Mouse (Mus musculus): ENCODE data around the gene Ormdl3. TPM values are rescaled to one million over a fixed set of nuclear protein-coding genes. Genes with fewer than 3 reads are reported as not detected.

Gene Ormdl3
- polyA plus RNA-seq, 1 experiment from 2014 or later = 59.4 TPM

GRCm38 (mm10) chr11:98599291-98599690 is 12.1 kb upstream of the Ormdl3 start:
- H3K27me3 ChIP-seq = peaks cover 64% of the 10 kb centered on the region
- no peak overlapping the region for H3K9ac ChIP-seq
- no peaks in the 10 kb centered on the region for H3K36me3 ChIP-seq
- no peak overlapping the region for H3K4me2 ChIP-seq
- no peaks in the 10 kb centered on the region for H3K9me3 ChIP-seq (replicated peaks)
- 26% methylated on average over 18 of the region's 18 CpGs for WGBS
- no peak overlapping the region for H3K27ac ChIP-seq
- H3K4me3 ChIP-seq (replicated peaks) = no peak overlapping the region
- ATAC-seq (replicated peaks; ENCODE audit: low FRiP score) = no peak
- H3K4me1 ChIP-seq = peaks cover 18% of the 10 kb centered on the region

GRCm38 (mm10) chr11:98598851-98599290 is 11.7 kb upstream of the Ormdl3 start:
- Histone ChIP-seq H3K9ac (no peak overlapping the region), H3K27ac (no peak overlapping the region), H3K4me1 (peaks cover 18% of the 10 kb centered on the region), H3K27me3 (peaks cover 68% of the 10 kb centered on the region), H3K9me3 (replicated peaks) (no peaks in the 10 kb centered on the region), H3K4me3 (replicated peaks) (no peak overlapping the region), H3K36me3 (no peaks in the 10 kb centered on the region), H3K4me2 (no peak overlapping the region)
- no peak for ATAC-seq (replicated peaks; ENCODE audit: low FRiP score)
- 63% methylated on average over 18 of the region's 18 CpGs for WGBS

DNA sequence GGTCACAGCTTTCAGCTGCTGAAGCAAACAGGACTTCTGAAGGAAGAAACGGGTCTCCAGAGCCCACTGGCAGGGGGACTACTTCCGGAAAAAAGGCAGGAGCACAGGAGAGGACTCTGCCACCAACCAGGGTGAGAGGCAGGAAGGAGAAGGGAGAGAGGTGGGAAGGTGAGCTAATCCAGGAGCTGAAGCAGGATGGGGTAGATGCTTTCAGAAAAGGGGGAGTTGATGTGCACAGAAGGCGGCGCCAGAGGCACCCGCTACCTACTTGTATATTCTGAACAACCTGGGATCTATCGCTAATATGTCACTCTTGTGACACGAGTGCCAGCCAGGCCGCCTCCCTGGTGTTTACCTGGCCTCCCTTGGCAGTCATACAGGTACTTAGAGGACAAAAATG is 10.8 kb upstream of the Ormdl3 start, which contains the start of gene Lrrc3c:
Gene Lrrc3c (plus strand): TSS at position 301 of the 400 bp plus-strand sequence.
- H3K4me3 ChIP-seq (replicated peaks) = no peak within 1 kb of the TSS
- H3K4me1 ChIP-seq = peaks cover 18% of the 10 kb centered on the region
- H3K27ac ChIP-seq = no peak within 1 kb of the TSS
- no peak within 1 kb of the TSS for H3K9ac ChIP-seq
- peaks cover 68% of the 10 kb centered on the region for H3K27me3 ChIP-seq
- no peaks in the 10 kb centered on the region for H3K36me3 ChIP-seq
- 80% methylated on average over 8 of the region's 8 CpGs for WGBS
- no peak for ATAC-seq (replicated peaks; ENCODE audit: low FRiP score)
- no peak within 1 kb of the TSS for H3K4me2 ChIP-seq
- H3K9me3 ChIP-seq (replicated peaks) = no peaks in the 10 kb centered on the region

GRCm38 (mm10) chr11:98597363-98597762 is 10.2 kb upstream of the Ormdl3 start:
- Histone ChIP-seq H3K27me3 (peaks cover 72% of the 10 kb centered on the region), H3K4me2 (no peak overlapping the region), H3K9me3 (replicated peaks) (no peaks in the 10 kb centered on the region), H3K36me3 (no peaks in the 10 kb centered on the region), H3K4me1 (peaks cover 15% of the 10 kb centered on the region), H3K4me3 (replicated peaks) (no peak overlapping the region), H3K9ac (no peak overlapping the region), H3K27ac (no peak overlapping the region)
- WGBS = 40% methylated on average over 6 of the region's 6 CpGs
- ATAC-seq (replicated peaks; ENCODE audit: low FRiP score) = no peak

GRCm38 (mm10) chr11:98595955-98596354 is 8.8 kb upstream of the Ormdl3 start:
- WGBS = 82% methylated on average over 3 of the region's 3 CpGs

DNA sequence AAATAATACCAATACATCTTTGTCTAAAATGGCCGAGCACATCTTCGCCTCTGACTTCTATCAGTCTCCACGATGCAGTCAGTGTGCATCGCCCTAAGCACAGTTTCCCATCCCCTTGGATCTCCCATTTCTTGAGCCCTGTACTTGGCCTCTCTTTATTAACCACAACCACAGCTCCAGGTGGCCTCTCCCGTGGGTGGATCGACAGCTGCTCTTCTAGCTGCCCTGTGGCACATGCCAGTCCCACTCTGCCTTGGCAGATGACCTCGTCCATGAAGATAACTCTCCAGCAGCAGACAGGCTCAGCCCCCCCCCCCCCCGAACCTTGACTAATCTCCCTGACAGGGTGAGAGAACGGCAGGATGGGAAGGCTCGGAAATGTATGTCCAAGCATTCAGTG is 8.3 kb upstream of the Ormdl3 start:
- no peaks in the 10 kb centered on the region for H3K9me3 ChIP-seq (replicated peaks)
- no peak overlapping the region for H3K4me2 ChIP-seq
- 77% methylated on average over 10 of the region's 10 CpGs for WGBS
- H3K36me3 ChIP-seq = no peaks in the 10 kb centered on the region
- H3K27ac ChIP-seq = no peak overlapping the region
- H3K4me3 ChIP-seq (replicated peaks) = no peak overlapping the region
- no peak overlapping the region for H3K9ac ChIP-seq
- ATAC-seq (replicated peaks; ENCODE audit: low FRiP score) = no peak
- H3K4me1 ChIP-seq = peaks cover 14% of the 10 kb centered on the region
- peaks cover 71% of the 10 kb centered on the region for H3K27me3 ChIP-seq

More at GRCm38 (mm10) chr11:98595955-98596354, 8.8 kb upstream of the Ormdl3 start:
- Histone ChIP-seq H3K4me1 (peaks cover 11% of the 10 kb centered on the region), H3K27ac (no peak overlapping the region), H3K27me3 (peaks cover 74% of the 10 kb centered on the region), H3K9me3 (replicated peaks) (no peaks in the 10 kb centered on the region), H3K4me3 (replicated peaks) (no peak overlapping the region), H3K9ac (no peak overlapping the region), H3K36me3 (no peaks in the 10 kb centered on the region), H3K4me2 (no peak overlapping the region)
- no peak for ATAC-seq (replicated peaks; ENCODE audit: low FRiP score)

- no peak for ATAC-seq (replicated peaks; ENCODE audit: low FRiP score)
- Histone ChIP-seq H3K36me3 (no peaks in the 10 kb centered on the region), H3K4me3 (replicated peaks) (no peak overlapping the region), H3K9ac (no peak overlapping the region), H3K27ac (no peak overlapping the region), H3K4me1 (peaks cover 14% of the 10 kb centered on the region), H3K27me3 (peaks cover 67% of the 10 kb centered on the region), H3K4me2 (no peak overlapping the region), H3K9me3 (replicated peaks) (no peaks in the 10 kb centered on the region)
- WGBS = 72% methylated on average over 6 of the region's 6 CpGs
Measured at GRCm38 (mm10) chr11:98595021-98595420, 7.9 kb upstream of the Ormdl3 start.

GRCm38 (mm10) chr11:98590548-98591445 is 3.6 kb upstream of the Ormdl3 start:
- ATAC-seq (replicated peaks; ENCODE audit: low FRiP score) = no peak
- no peak overlapping the region for H3K4me3 ChIP-seq (replicated peaks)

GRCm38 (mm10) chr11:98589306-98589705 is 2.1 kb upstream of the Ormdl3 start:
- no peak for ATAC-seq (replicated peaks; ENCODE audit: low FRiP score)
- Histone ChIP-seq H3K4me1 (peaks cover 51% of the 10 kb centered on the region), H3K4me2 (no peak overlapping the region), H3K9me3 (replicated peaks) (no peaks in the 10 kb centered on the region), H3K27ac (peak overlapping the region; percentile 86; the same call in 1 of the 2 replicates), H3K9ac (no peak overlapping the region), H3K36me3 (no peaks in the 10 kb centered on the region), H3K27me3 (peaks cover 30% of the 10 kb centered on the region), H3K4me3 (replicated peaks) (no peak overlapping the region)
- WGBS = 79% methylated on average over 8 of the region's 8 CpGs

More at GRCm38 (mm10) chr11:98590548-98591445, 3.6 kb upstream of the Ormdl3 start:
- Histone ChIP-seq H3K27me3 (peaks cover 39% of the 10 kb centered on the region), H3K36me3 (no peaks in the 10 kb centered on the region), H3K4me2 (no peak overlapping the region), H3K9ac (no peak overlapping the region), H3K4me1 (peaks cover 38% of the 10 kb centered on the region), H3K9me3 (replicated peaks) (no peaks in the 10 kb centered on the region), H3K27ac (no peak overlapping the region)
- 54% methylated on average over 19 of the region's 19 CpGs for WGBS

DNA sequence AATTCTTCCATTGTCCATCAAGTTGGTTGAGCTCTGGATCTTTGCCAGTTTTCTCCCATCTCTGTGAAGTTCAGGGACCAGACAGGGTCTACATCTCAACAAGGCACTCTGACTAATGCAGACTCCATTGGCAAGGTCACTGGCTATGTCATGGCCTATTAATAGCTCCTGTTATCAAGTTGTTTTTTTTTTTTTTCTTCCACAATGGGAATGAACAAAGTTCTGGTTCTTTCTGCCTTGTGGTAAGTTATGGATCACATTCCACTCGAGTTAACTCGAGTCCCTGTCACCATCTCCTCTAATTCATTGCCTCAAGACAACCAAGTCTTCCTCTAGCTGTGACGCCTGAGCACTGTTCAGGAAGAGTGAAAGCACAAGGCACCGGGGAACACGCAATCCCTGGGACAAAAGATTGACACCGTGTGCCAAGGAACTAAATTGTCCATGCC is 1.7 kb upstream of the Ormdl3 start:
- Histone ChIP-seq H3K4me3 (replicated peaks) (0 out of 2 replicates have a peak overlapping the region, but pooled peaks have one; percentile 86), H3K9me3 (replicated peaks) (no peaks in the 10 kb centered on the region), H3K4me1 (peaks cover 55% of the 10 kb centered on the region), H3K36me3 (no peaks in the 10 kb centered on the region; the same call in 1 of the 2 replicates), H3K4me2 (peak overlapping the region; percentile 80), H3K9ac (no peak overlapping the region), H3K27me3 (peaks cover 26% of the 10 kb centered on the region), H3K27ac (peak overlapping the region; percentile 86)
- 55% methylated on average over 6 of the region's 6 CpGs for WGBS
- ATAC-seq (replicated peaks; ENCODE audit: low FRiP score) = no peak

DNA sequence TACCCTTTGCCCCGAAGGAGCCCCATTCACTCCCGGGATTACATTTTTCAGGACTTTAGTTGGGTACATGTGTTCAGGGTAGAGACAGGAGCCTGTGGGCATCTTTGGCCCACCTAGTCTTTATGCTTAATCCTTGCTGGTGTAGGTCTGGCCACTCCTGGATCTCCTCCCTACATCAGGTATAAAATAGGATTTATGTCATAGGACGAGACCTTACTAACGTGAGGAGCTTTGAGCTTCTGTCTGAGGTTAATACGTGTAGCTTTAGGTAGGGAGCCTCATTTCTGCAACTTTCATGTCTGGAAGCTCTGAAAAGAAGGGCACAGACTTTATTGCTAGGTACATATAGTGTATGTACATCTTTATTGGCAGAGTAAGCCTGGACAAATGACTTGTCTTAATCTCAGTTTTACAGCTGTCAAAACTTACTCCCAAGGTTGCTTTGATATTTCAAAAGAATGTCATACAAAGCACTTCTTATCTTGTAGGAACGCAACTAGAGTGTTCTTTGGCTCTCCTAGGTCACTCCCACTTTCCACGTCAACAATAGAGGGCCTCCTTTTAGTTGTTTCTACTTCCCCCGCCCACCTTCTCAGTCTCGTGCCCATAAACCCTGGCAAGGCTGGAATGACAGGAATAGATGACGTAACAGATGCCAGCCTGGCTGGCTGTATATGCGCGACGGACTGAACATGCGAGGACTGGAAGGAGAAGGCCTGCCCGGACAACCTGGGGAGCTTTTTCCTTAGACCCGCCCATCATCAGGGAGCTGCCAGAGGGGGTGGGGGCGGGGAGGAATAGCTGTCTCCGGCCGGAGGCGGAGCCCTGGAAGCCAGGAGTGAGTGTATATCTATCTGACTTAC is 747 bp upstream of the Ormdl3 start:
- peak overlapping the region; percentile 86 for H3K4me3 ChIP-seq (replicated peaks)
- H3K27ac ChIP-seq = peak overlapping the region; percentile 86
- WGBS = 6% methylated on average over 20 of the region's 20 CpGs
- peak overlapping the region; percentile 41 for H3K9ac ChIP-seq
- H3K36me3 ChIP-seq = peaks cover 7% of the 10 kb centered on the region
- ATAC-seq (replicated peaks; ENCODE audit: low FRiP score) = peak; percentile 59
- no peaks in the 10 kb centered on the region for H3K9me3 ChIP-seq (replicated peaks)
- H3K4me2 ChIP-seq = peak overlapping the region; percentile 80
- peaks cover 20% of the 10 kb centered on the region for H3K27me3 ChIP-seq
- H3K4me1 ChIP-seq = peaks cover 55% of the 10 kb centered on the region

Data from kidney, embryonic 15.5 days (tissue).